Mouse (Mus musculus) intestine, embryonic 15.5 days (tissue): ENCODE measurements around the gene Flii. TPM values are rescaled to one million over a fixed set of nuclear protein-coding genes. Genes with fewer than 3 reads are reported as not detected.

Source experiments
- ATAC-seq: fragments of 200-750 bp; cut with Nextera tagmentation; 2 replicates; pipeline ENCODE4 v1.8.0; 2017; ENCODE audit warnings: moderate TSS enrichment, moderate library complexity
- H3K27ac ChIP-seq: fragments of 300-500 bp; sonication (generic); 2 replicates; pipeline ENCODE4 v1.5.1; 2015; ENCODE audit warnings: mild to moderate bottlenecking, inconsistent platforms
- H3K27me3 ChIP-seq: fragments of 300-500 bp; sonication (generic); replicated peaks from 2 replicates; pipeline ENCODE4 v1.6.1; 2015; ENCODE audit warnings: inconsistent platforms
- H3K36me3 ChIP-seq: fragments of 300-500 bp; sonication (generic); 2 replicates; pipeline ENCODE4 v1.6.1; 2015; ENCODE audit warnings: inconsistent platforms
- H3K4me1 ChIP-seq: fragments of 300-500 bp; sonication (generic); replicated peaks from 2 replicates; pipeline ENCODE4 v1.6.1; 2015; ENCODE audit warnings: inconsistent platforms
- H3K4me2 ChIP-seq: fragments of 300-500 bp; sonication (generic); replicated peaks from 2 replicates; pipeline ENCODE4 v1.6.1; 2015; ENCODE audit warnings: mild to moderate bottlenecking, inconsistent platforms
- H3K4me3 ChIP-seq: fragments of 300-500 bp; sonication (generic); replicated peaks from 2 replicates; pipeline ENCODE4 v1.5.1; 2015; ENCODE audit warnings: inconsistent platforms
- H3K9ac ChIP-seq: fragments of 300-500 bp; sonication (generic); 2 replicates; pipeline ENCODE4 v1.6.1; 2015; ENCODE audit warnings: inconsistent platforms
- H3K9me3 ChIP-seq: fragments of 300-500 bp; sonication (generic); 2 replicates; pipeline ENCODE4 v1.6.1; 2016; ENCODE audit warnings: inconsistent platforms
- WGBS: fragments of 180-500 bp; shearing (Covaris S2); methylation state at CpG from one replicate; pipeline ENCODE4 v1.1.7; 2015; 5-methylcytosine and 5-hydroxymethylcytosine counted together
- polyA plus RNA-seq: library from polyadenylated mRNA; unstranded; fragments of >200 nt; fragmentation: Nextera tagmentation; extraction: Ambion mirVana; gene quantifications from 2 replicates; pipeline ENCODE4 v1.2.1, GENCODE M21; 2015

The Flii gene
- polyA plus RNA-seq, 1 experiment from 2014 or later: 74.8 TPM

- no peak for ATAC-seq
- no peaks in the 10 kb centered on the region for H3K27me3 ChIP-seq
- no peaks in the 10 kb centered on the region for H3K9me3 ChIP-seq
- no peak overlapping the region for H3K9ac ChIP-seq
- no peak overlapping the region for H3K27ac ChIP-seq
- H3K4me1 ChIP-seq: no peaks in the 10 kb centered on the region
- no peak overlapping the region for H3K4me3 ChIP-seq
- no peak overlapping the region for H3K4me2 ChIP-seq
- peaks cover 16% of the 10 kb centered on the region for H3K36me3 ChIP-seq
Measured at GRCm38 (mm10) chr11:60737450-60737849, 10.4 kb upstream of the Flii start.

DNA sequence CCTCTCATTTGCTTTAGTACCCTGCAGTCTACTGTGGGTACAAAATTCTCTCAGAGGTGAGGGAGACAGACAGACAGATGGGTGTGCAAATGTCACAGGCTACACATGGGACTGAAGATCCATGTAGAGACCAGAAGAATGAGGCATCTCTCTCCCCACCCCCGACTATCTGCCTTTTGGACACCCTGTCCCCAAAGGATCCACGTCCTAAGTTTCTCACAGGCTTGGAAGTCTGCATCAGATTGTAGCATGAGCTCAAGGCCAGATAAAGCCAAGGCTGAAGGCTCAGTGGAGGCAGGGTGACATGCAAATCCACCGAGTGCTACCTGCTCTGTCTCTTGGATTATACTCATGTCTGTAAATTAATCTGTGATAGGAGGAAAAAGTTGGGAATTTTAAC is 9.4 kb upstream of the Flii start:
- Histone ChIP-seq H3K27ac (no peak overlapping the region), H3K36me3 (peaks cover 8% of the 10 kb centered on the region; the same call in 1 of the 2 replicates), H3K27me3 (no peaks in the 10 kb centered on the region), H3K4me1 (no peaks in the 10 kb centered on the region), H3K4me2 (no peak overlapping the region), H3K9me3 (no peaks in the 10 kb centered on the region), H3K4me3 (no peak overlapping the region), H3K9ac (no peak overlapping the region)
- 81% methylated on average over 3 of the region's 3 CpGs for WGBS
- ATAC-seq: no peak

- no peaks in the 10 kb centered on the region for H3K27me3 ChIP-seq
- peaks cover 14% of the 10 kb centered on the region; the same call in 1 of the 2 replicates for H3K36me3 ChIP-seq
- no peak for ATAC-seq
- H3K4me2 ChIP-seq: no peak overlapping the region
- H3K4me3 ChIP-seq: no peak overlapping the region
- no peak overlapping the region for H3K27ac ChIP-seq
- H3K4me1 ChIP-seq: no peaks in the 10 kb centered on the region
- H3K9me3 ChIP-seq: no peaks in the 10 kb centered on the region
- 67% methylated on average over 5 of the region's 5 CpGs for WGBS
- no peak overlapping the region for H3K9ac ChIP-seq
Measured at GRCm38 (mm10) chr11:60735191-60735590, 8.1 kb upstream of the Flii start.

GRCm38 (mm10) chr11:60734206-60734605 is 7.1 kb upstream of the Flii start:
- Histone ChIP-seq H3K9me3 (no peaks in the 10 kb centered on the region), H3K9ac (no peak overlapping the region), H3K36me3 (peaks cover 14% of the 10 kb centered on the region; the same call in 1 of the 2 replicates), H3K27me3 (no peaks in the 10 kb centered on the region), H3K4me1 (peaks cover 4% of the 10 kb centered on the region), H3K4me2 (no peak overlapping the region), H3K27ac (no peak overlapping the region), H3K4me3 (no peak overlapping the region)
- 75% methylated on average over 2 of the region's 2 CpGs for WGBS
- no peak for ATAC-seq

- Histone ChIP-seq H3K27ac (no peak overlapping the region), H3K4me1 (peaks cover 20% of the 10 kb centered on the region), H3K9ac (no peak overlapping the region), H3K4me3 (no peak overlapping the region), H3K27me3 (no peaks in the 10 kb centered on the region), H3K4me2 (no peak overlapping the region), H3K9me3 (no peaks in the 10 kb centered on the region), H3K36me3 (peaks cover 12% of the 10 kb centered on the region; the same call in 1 of the 2 replicates)
- 85% methylated on average over 14 of the region's 14 CpGs for WGBS
- ATAC-seq: no peak
Measured at GRCm38 (mm10) chr11:60731251-60731650, 4.2 kb upstream of the Flii start.

DNA sequence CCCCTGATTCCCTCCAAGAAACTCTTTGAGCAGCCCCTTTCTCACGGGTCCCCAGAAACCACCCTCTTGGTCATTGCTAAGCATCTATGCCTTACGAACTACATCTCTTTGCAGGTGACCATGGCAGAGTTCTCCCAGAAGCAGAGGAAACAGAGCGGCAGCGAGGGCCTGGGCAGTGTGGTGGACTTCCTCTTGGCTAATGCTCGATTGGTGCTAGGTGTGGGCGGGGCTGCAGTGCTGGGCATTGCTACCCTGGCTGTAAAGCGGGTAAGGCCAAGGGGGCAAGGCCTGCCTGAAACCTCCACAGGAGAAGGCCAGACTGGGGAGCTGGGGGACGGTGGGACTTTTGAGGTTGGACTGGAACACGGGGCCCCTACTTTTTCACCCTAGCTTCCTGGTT is 3.1 kb upstream of the Flii start:
- Histone ChIP-seq H3K36me3 (peaks cover 12% of the 10 kb centered on the region; the same call in 1 of the 2 replicates), H3K4me1 (peaks cover 21% of the 10 kb centered on the region), H3K27ac (no peak overlapping the region), H3K9ac (no peak overlapping the region), H3K27me3 (no peaks in the 10 kb centered on the region), H3K4me3 (no peak overlapping the region), H3K4me2 (no peak overlapping the region), H3K9me3 (no peaks in the 10 kb centered on the region)
- 82% methylated on average over 9 of the region's 9 CpGs for WGBS
- no peak for ATAC-seq

DNA sequence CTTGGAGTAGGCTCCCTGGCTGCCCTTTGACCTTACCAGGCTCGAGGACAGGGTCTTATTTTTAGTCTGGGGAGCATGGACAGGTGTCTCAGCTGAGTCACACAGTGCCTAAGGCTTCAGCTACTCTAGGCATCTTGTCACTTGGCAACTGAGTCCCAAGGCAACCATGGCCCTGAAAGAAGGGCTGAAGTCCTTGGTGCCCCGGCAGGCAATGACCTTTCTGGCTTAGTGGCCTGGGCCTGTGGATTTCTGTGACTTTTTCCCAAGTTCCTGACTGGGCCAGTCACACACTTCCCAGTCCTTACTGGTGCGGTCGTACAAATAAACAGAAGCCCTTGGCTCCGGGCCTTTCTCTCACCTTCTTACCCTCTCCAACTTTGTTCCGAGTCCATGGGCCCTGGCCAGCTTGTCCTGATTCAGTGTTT is 2.2 kb upstream of the Flii start:
- WGBS: 72% methylated on average over 6 of the region's 6 CpGs
- H3K4me1 ChIP-seq: peaks cover 21% of the 10 kb centered on the region
- ATAC-seq: no peak
- peaks cover 16% of the 10 kb centered on the region; the same call in 1 of the 2 replicates for H3K36me3 ChIP-seq
- no peak overlapping the region for H3K4me3 ChIP-seq
- H3K9me3 ChIP-seq: no peaks in the 10 kb centered on the region
- no peaks in the 10 kb centered on the region for H3K27me3 ChIP-seq
- H3K9ac ChIP-seq: peak overlapping the region; percentile 63; the same call in 1 of the 2 replicates
- no peak overlapping the region for H3K27ac ChIP-seq
- peak overlapping the region; percentile 78 for H3K4me2 ChIP-seq

- peak; percentile 93 for ATAC-seq
- Histone ChIP-seq H3K4me3 (peak within 1 kb of the TSS; percentile 87), H3K27me3 (no peaks in the 10 kb centered on the region), H3K9ac (peak within 1 kb of the TSS; percentile 90), H3K4me2 (peak within 1 kb of the TSS; percentile 78), H3K27ac (peak within 1 kb of the TSS; percentile 91), H3K9me3 (no peaks in the 10 kb centered on the region), H3K4me1 (peaks cover 21% of the 10 kb centered on the region), H3K36me3 (peaks cover 23% of the 10 kb centered on the region; the same call in 1 of the 2 replicates)
- WGBS: under 1% methylated on average over 44 of the region's 44 CpGs
Measured at GRCm38 (mm10) chr11:60728260-60728761, 1.2 kb upstream of the Flii start, which contains the start of gene Mief2. Gene Mief2 (plus strand): TSS chr11:60728398.

DNA sequence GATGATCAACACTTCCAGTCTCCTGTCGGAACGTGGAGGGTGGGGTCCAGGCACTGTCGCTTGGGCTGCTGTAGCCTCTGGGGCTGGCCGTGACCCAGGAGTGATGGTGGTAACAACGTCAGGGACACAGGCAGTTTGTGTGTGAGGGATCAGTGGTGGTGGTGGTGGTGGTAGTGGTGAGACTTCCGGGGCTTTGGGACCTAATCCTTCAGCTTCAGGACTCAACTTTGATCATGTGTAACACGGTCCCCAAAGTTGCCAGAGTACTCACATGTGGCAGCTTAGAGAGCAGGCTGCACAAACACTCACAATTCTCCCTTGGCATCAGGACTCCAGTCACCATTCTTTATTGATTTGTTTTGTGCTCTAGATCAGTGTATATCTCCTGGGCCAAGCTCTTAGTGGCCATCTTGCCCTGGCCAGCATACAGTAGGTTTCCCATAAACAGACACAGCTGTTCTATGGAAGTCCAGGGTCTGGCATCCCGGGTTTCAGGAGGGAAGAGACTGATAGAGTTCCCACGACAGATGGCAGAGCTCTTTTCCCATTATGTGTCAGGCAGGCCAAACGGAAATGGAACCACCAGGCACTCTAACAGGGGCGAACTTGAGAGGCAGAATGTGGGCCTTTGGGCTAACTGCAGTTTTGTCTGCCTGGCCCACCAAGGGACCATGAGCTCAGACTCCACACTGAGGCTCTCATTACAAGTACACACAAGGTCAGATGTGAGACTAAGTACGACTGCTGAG is 503 bp upstream of the Flii start:
- H3K9ac ChIP-seq: peak overlapping the region; percentile 90
- peaks cover 20% of the 10 kb centered on the region; the same call in 1 of the 2 replicates for H3K36me3 ChIP-seq
- 6% methylated on average over 12 of the region's 12 CpGs for WGBS
- no peaks in the 10 kb centered on the region for H3K27me3 ChIP-seq
- H3K4me1 ChIP-seq: peaks cover 21% of the 10 kb centered on the region
- peak overlapping the region; percentile 78 for H3K4me2 ChIP-seq
- H3K27ac ChIP-seq: peak overlapping the region; percentile 91
- peak overlapping the region; percentile 87 for H3K4me3 ChIP-seq
- ATAC-seq: peak; percentile 45
- no peaks in the 10 kb centered on the region for H3K9me3 ChIP-seq

DNA sequence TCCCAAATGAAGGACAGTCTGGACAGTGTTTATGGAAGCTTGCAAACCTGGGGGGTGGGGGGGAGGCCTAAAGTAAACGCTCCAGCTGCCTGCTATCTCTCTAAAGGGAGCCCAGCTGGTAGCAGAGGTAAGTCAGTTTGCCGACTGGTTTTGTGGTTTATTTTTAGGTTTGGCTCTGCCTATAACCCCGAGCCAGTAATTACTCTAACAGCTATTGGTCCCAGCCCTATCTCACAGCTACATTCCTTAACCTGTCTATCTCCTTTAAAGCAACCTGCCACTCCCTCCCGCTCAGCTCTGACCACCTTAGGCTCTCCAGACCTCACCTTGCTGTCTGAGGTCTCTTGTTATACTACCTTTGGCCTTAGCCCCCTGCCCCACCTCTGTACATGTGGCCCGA is 7.8 kb downstream of the Flii start:
- no peaks in the 10 kb centered on the region for H3K9me3 ChIP-seq
- H3K36me3 ChIP-seq: peaks cover 66% of the 10 kb centered on the region
- H3K4me2 ChIP-seq: no peak overlapping the region
- no peaks in the 10 kb centered on the region for H3K27me3 ChIP-seq
- no peak overlapping the region for H3K9ac ChIP-seq
- no peaks in the 10 kb centered on the region for H3K4me1 ChIP-seq
- no peak overlapping the region for H3K4me3 ChIP-seq
- no peak overlapping the region for H3K27ac ChIP-seq
- 48% methylated on average over 5 of the region's 5 CpGs for WGBS
- no peak for ATAC-seq

DNA sequence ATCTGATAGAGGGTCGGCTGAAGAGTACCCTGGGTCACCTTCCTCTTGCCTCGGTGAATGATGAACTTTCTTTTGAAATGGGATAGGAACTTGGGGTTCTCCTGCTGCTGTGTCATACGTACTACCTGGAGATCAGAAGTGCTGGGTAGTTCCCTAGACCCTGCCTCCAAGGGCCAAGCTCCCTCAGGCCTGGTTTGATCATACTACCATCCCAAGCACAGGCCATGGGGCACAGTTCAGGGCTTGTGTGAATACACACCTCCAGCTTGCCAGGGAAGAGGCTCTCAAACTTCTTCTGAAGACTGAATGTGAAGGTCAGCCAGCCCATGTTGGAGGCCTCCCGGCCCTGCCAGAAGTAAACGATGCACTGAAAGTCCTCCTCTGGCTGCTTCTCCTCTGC is 11.2 kb downstream of the Flii start:
- H3K27me3 ChIP-seq: no peaks in the 10 kb centered on the region
- H3K4me2 ChIP-seq: no peak overlapping the region
- peaks cover 81% of the 10 kb centered on the region for H3K36me3 ChIP-seq
- WGBS: 85% methylated on average over 5 of the region's 5 CpGs
- H3K4me3 ChIP-seq: no peak overlapping the region
- no peaks in the 10 kb centered on the region for H3K4me1 ChIP-seq
- no peak overlapping the region for H3K27ac ChIP-seq
- no peak for ATAC-seq
- no peak overlapping the region for H3K9ac ChIP-seq
- no peaks in the 10 kb centered on the region for H3K9me3 ChIP-seq

DNA sequence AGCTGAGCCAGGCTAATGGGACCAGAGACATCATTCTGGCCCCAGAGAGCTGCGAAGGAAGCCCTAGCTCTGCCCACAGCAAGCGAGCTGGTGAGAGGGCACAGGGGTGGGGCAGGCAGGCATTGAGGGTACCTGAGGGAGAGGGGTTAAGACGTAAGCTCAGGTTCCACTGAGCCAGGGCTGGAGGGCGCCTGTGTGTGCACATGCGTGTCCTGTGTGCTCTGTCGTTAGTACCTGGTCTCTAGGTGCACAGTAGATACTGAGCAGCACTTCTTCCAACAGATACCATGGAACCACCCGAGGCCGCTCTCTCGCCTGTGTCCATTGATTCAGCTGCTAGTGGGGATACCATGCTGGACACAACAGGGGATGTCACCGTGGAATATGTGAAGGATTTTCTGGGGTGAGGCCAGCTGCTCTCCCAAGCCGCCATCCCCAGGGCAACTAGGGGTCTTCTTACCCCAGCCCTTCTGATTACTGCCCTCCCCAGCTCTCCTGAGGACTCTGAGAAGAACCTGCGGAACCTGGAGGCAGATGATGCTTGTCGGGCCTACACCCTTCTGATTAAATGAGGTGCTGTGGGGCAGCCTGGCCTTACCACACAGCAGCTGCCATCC is 14.3 kb downstream of the Flii start:
- Histone ChIP-seq H3K4me3 (no peak overlapping the region), H3K4me1 (no peaks in the 10 kb centered on the region), H3K9me3 (no peaks in the 10 kb centered on the region), H3K27me3 (no peaks in the 10 kb centered on the region), H3K36me3 (peaks cover 72% of the 10 kb centered on the region), H3K4me2 (no peak overlapping the region), H3K9ac (no peak overlapping the region), H3K27ac (no peak overlapping the region)
- no peak for ATAC-seq
- WGBS: 92% methylated on average over 13 of the region's 13 CpGs
